Mouse (Mus musculus): ENCODE measurements around the gene Gm37240. TPM values are rescaled to one million over a fixed set of nuclear protein-coding genes. Genes with fewer than 3 reads are reported as not detected.

Gene Gm37240
- total RNA-seq, 2 experiments from 2014 or later: 1.3 to 1.9 TPM

GRCm38 (mm10) chr3:84502101-84502500 is 1385.2 kb downstream of the Gm37240 start:
- no peak for DNase-seq (ENCODE audit: low spot score in 2 of 2)

- no peak for DNase-seq (ENCODE audit: low spot score in 2 of 2)
Observed at GRCm38 (mm10) chr3:84500491-84500890, 1386.8 kb downstream of the Gm37240 start.

- DNase-seq (ENCODE audit: low spot score in 2 of 2): no peak
Observed at GRCm38 (mm10) chr3:84497718-84498117, 1389.6 kb downstream of the Gm37240 start.

- DNase-seq (ENCODE audit: low spot score in 2 of 2): no peak
Observed at GRCm38 (mm10) chr3:84492657-84493056, 1394.7 kb downstream of the Gm37240 start.

GRCm38 (mm10) chr3:84492148-84492547 is 1395.2 kb downstream of the Gm37240 start:
- DNase-seq (ENCODE audit: low spot score in 2 of 2): no peak

- DNase-seq (ENCODE audit: low spot score in 2 of 2): peak; percentile 17 to 66
Observed at GRCm38 (mm10) chr3:84488716-84489115, 1398.6 kb downstream of the Gm37240 start.

GRCm38 (mm10) chr3:84484891-84485290 is 1402.4 kb downstream of the Gm37240 start:
- DNase-seq (ENCODE audit: low spot score in 2 of 2): no peak

- DNase-seq (ENCODE audit: low spot score in 2 of 2): no peak
Observed at GRCm38 (mm10) chr3:84484333-84484732, 1403.0 kb downstream of the Gm37240 start.

- no peak for DNase-seq (ENCODE audit: low spot score in 2 of 2)
Observed at GRCm38 (mm10) chr3:84482121-84482520, 1405.2 kb downstream of the Gm37240 start.

GRCm38 (mm10) chr3:84481104-84481503 is 1406.2 kb downstream of the Gm37240 start:
- peak in 1 of 2 experiments; percentile 46 for DNase-seq (ENCODE audit: low spot score in 2 of 2)

- peak; percentile 13 to 23 for DNase-seq (ENCODE audit: low spot score in 2 of 2)
Observed at GRCm38 (mm10) chr3:84480006-84480897, 1407.1 kb downstream of the Gm37240 start, which contains the start of gene Fhdc1. Gene Fhdc1 (minus strand): TSS chr3:84480429.

- DNase-seq (ENCODE audit: low spot score in 2 of 2): no peak
Observed at GRCm38 (mm10) chr3:84479293-84480005, 1407.9 kb downstream of the Gm37240 start.

GRCm38 (mm10) chr3:84478896-84479292 is 1408.4 kb downstream of the Gm37240 start:
- DNase-seq (ENCODE audit: low spot score in 2 of 2): no peak

GRCm38 (mm10) chr3:84478195-84478594 is 1409.1 kb downstream of the Gm37240 start:
- no peak for DNase-seq (ENCODE audit: low spot score in 2 of 2)

GRCm38 (mm10) chr3:84477498-84477897 is 1409.8 kb downstream of the Gm37240 start:
- DNase-seq (ENCODE audit: low spot score in 2 of 2): no peak

- DNase-seq (ENCODE audit: low spot score in 2 of 2): no peak
Observed at GRCm38 (mm10) chr3:84474981-84475775, 1412.1 kb downstream of the Gm37240 start.

GRCm38 (mm10) chr3:84474398-84474797 is 1412.9 kb downstream of the Gm37240 start:
- DNase-seq (ENCODE audit: low spot score in 2 of 2): no peak

GRCm38 (mm10) chr3:84472955-84473354 is 1414.4 kb downstream of the Gm37240 start:
- no peak for DNase-seq (ENCODE audit: low spot score in 2 of 2)

GRCm38 (mm10) chr3:84472527-84472926 is 1414.8 kb downstream of the Gm37240 start:
- DNase-seq (ENCODE audit: low spot score in 2 of 2): no peak

- no peak for DNase-seq (ENCODE audit: low spot score in 2 of 2)
Observed at GRCm38 (mm10) chr3:84471146-84471545, 1416.2 kb downstream of the Gm37240 start.

- no peak for DNase-seq (ENCODE audit: low spot score in 2 of 2)
Observed at GRCm38 (mm10) chr3:84468111-84468453, 1419.2 kb downstream of the Gm37240 start.
